Mouse (Mus musculus): ENCODE results near the gene Fbxo48. TPM values are rescaled to one million over a fixed set of nuclear protein-coding genes. Genes with fewer than 3 reads are reported as not detected.

The Fbxo48 gene
- polyA plus RNA-seq, 3 experiments from 2014 or later, result 0.36 to 1.8 (median 1.2) TPM

DNA sequence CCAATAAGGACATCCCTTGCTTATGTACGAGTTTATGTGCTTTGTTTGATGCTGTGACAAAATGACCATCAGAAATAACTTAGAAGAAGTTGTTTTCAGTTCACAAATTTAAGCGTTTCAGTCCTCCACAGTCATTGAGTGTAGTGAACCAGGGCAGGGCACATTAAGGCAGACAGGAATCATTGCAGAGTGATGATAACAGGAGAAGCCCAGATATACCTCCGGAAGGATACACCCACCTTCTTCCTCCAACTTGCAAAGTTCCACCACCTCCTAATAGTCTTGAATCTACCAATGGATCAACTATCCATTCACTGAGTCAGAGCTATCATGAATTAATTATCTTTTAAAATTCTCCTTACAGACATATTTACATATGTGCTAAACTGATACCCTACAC is 20.9 kb downstream of the Fbxo48 start:
- ATAC-seq, result no peak

DNA sequence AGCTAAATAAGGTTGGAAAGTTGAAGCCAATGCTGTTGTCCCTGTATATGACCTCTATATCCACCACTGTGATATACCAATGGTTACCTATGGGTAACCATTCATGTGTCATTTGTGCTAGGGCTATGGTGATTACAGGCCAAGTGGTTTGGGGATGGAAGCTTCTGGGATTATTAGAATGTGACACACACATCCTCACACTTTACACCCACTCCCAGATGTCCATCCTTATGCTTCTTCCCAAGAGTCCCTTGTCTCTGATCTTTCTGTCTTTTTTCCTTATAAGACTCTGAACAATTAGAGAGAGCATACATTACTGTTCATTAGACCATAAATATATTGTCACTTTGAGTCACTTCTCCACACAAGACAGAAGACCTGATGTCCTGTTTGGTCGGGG is 21.9 kb downstream of the Fbxo48 start:
- ATAC-seq, result no peak

- no peak for ATAC-seq
These were observed 25.8 kb downstream of the Fbxo48 start for GRCm38 (mm10) chr11:16976937-16977336.

DNA sequence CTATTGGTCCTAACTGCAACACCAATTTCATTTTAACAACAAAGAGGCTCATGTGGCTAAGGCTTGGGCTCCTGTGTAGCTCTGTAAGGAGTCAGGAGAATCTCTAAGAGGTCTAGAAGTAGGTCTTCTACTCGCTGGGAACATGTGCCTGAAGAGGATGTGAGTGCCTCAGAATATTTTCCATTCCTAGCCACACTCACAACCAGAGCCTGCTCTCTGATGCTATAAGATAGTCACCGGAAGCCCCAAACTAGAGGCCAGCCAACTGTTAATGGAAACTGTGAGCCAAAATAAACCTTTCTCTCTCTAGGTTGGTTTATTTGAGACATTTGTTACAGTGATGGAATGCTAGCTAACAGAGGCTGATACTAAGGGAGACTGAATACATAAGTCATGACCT is 26.4 kb downstream of the Fbxo48 start:
- peak; percentile 68 for ATAC-seq

- no peak for ATAC-seq
These were observed 27.1 kb downstream of the Fbxo48 start for GRCm38 (mm10) chr11:16978161-16978707.

DNA sequence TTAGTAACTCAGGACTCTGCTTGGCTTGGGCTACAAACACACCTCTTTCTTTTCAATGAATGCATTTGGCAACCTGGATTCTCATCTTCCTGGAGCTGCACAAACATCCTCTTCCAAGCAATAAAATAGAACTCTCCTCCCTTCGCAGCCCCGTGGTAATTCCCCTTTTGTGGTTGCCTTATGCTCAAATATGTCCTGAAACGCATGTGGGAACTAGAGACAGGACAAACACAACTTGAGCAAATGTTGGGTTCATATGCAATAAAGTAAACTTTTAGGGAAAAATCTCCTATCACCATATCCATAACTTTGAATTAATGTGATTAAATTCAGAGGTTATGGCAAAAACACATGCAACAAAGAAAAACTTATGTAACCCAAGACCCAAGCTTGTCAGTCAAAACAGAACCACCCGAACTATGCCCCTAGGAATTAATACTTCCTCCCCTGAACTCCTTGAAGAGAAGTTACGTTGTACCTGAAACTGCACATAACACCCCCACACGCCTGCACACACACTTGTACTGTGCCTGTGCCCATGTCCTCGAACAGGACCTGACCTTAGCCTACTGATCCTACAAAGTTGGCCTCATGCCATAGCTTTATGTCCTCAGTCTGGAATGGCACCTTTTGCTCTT is 35.5 kb downstream of the Fbxo48 start:
- no peak for ATAC-seq

DNA sequence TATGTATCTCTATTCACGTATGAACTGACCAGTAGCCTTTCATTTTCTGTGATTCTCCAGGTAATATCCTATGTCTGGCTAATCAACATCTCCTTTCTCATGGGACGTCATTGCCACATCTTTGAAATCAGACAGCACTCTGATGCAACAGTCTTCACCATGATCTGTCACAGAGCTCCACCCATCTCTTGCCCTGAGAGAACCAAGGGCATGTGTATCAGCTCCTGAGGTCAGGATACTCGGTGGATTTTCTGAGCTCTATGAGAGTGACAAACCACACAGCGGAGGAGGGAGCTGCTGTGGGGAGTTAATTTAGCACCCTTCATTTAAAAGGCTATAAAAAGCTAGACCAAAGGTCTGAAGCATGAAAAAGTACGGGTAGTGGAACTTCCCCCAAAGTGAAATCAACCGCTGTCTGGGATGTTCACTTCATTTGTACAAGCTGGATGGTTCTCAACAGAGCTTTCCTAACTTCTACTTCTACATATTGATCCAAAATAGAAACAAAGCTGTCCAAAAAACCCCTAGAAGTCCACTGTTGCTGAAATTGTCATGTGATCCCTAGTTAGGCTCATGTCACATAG is 36.7 kb downstream of the Fbxo48 start:
- no peak for ATAC-seq

DNA sequence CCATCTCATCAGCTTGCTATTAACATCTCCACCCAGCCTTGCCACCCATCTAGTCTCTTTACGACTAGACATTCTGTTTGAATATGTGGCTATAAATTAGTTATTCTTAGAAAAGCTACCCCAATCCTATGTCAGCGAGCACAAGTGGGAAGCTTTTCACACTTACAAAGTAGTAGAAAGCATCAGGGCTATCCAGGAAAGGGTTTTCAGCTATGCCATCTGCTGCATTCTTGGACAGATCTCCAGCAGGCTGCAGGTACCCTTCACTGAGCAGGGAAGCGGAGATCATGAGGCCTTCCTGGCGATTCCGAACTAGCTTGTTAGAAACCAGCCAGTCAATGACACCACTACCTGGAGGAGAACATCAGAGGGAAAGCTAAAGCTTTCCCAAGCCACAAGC is 38.7 kb downstream of the Fbxo48 start:
- ATAC-seq, result no peak

- ATAC-seq, result no peak
These were observed 41.7 kb downstream of the Fbxo48 start for GRCm38 (mm10) chr11:16992880-16993279.

- no peak for ATAC-seq
These were observed 45.6 kb downstream of the Fbxo48 start for GRCm38 (mm10) chr11:16996818-16997217.

DNA sequence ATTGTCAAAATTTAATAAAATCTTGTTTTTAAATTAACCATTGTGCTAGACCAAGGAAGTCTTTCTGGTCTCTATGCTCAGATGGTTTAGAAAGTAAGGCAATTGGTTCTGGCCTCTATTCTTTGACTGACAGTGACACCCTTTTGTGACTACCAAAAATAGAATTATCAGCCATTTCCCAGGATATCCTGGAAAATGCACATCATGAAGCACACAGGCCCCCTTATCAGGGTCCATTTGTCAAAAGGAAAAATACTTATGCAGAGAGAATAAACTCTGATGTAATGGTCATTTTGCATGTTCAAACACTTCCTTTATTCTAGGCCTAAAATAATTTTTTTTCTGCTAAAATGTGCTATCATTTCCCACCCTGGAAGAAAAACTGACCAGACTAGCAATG is 46.3 kb downstream of the Fbxo48 start:
- ATAC-seq, result no peak

- ATAC-seq, result no peak
These were observed 48.2 kb downstream of the Fbxo48 start for GRCm38 (mm10) chr11:16999387-16999786.

- ATAC-seq, result no peak
These were observed 48.8 kb downstream of the Fbxo48 start for GRCm38 (mm10) chr11:16999933-17000332.

GRCm38 (mm10) chr11:17000353-17001334 is 49.5 kb downstream of the Fbxo48 start:
- ATAC-seq, result no peak

GRCm38 (mm10) chr11:17002739-17003373 is 51.7 kb downstream of the Fbxo48 start:
- no peak for ATAC-seq

DNA sequence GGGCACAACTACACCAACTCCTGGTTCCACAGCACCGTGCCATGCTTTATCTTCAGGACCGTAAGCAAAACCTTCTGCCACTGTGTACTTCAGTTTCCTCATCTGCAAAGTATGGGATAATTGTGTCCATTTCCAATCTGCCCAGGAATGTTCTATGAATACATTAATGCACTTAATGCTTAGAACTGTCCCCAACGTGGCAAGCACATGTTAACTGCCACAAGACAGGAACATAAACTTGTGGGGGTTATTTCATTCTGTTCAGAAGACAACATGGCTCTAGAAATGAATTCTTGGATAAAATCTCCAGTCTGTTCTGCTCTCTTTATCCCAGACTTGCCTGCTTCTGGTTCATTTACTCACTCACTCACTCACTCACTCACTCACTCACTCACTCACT is 52.6 kb downstream of the Fbxo48 start:
- no peak for ATAC-seq

Other genes with a start within 250 kb of the Fbxo48 start
- not detected for gene Egfr, start 199.2 kb upstream of the Fbxo48 start, polyA plus RNA-seq (2017; shearing (Covaris generic))
- 10 to 100 TPM in 2 of 3 experiments, 1 to 10 TPM in 1; 6.2 to 14.0 (median 11.5) TPM for gene Cnrip1, start 100.2 kb downstream of the Fbxo48 start, polyA plus RNA-seq (2017; shearing (Covaris generic))
- gene Plek, start 101.0 kb downstream of the Fbxo48 start, polyA plus RNA-seq (2017; shearing (Covaris generic)), result 100 to 1,000 TPM in 1 of 3 experiments, 1 to 10 TPM in 2; 3.7 to 107 (median 5.9) TPM
- 10 to 100 TPM; 12.9 to 32.0 (median 22.4) TPM for gene Ppp3r1, start 207.9 kb downstream of the Fbxo48 start, polyA plus RNA-seq (2017; shearing (Covaris generic))
- gene Wdr92, start 230.7 kb downstream of the Fbxo48 start, polyA plus RNA-seq (2017; shearing (Covaris generic)), result 10 to 100 TPM; 19.3 to 29.5 (median 23.9) TPM